ENCODE assay signal across 1 mouse cellular context in the genomic region with DNA sequence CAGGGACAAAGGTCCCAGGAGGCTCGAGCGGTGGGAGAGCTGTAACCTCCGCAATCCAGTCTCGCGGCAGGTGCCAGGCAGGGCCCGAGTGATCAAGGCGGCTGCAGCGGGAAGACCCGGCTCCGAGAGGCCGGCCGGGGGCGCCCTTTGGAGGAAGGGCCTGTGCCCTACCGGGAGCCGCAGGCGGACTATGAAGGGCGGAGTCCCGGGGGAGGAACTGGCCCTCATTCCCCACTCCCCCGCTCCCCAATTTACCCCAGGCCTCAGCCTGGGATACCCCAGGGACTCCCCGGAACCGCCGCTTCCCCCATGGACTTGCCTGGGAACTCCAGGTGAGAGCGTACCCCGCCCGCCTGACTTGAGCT.
TF ChIP-seq lines count a peak whose summit lies in the region.

No protein-coding gene starts in this region.

TF ChIP-seq in CH12.LX, 34 proteins besides CTCF, POLR2A, EP300 and RAD21:
- TF ChIP-seq ETS1 (conservative IDR thresholded peaks at IDR 0.05; ENCODE audit: low read depth, low read length) (0 out of 2 replicates have a peak, but pooled peaks have one; percentile 4), PAX5 (IDR thresholded peaks at IDR 0.05; ENCODE audit: low read length) (no peak), UBTF (IDR thresholded peaks at IDR 0.05; ENCODE audit: low read depth, low read length) (no peak), MYC (IDR thresholded peaks at IDR 0.05; ENCODE audit: low read depth, low read length) (no peak), RCOR1 (conservative IDR thresholded peaks at IDR 0.05; ENCODE audit: low read depth, low read length) (no peak)
